Mouse (Mus musculus): ENCODE measurements around the gene Fbxl19. TPM values are rescaled to one million over a fixed set of nuclear protein-coding genes. Genes with fewer than 3 reads are reported as not detected.

Fbxl19 gene
- 0.65 TPM for polyA plus RNA-seq (2017; shearing (Covaris generic))

DNA sequence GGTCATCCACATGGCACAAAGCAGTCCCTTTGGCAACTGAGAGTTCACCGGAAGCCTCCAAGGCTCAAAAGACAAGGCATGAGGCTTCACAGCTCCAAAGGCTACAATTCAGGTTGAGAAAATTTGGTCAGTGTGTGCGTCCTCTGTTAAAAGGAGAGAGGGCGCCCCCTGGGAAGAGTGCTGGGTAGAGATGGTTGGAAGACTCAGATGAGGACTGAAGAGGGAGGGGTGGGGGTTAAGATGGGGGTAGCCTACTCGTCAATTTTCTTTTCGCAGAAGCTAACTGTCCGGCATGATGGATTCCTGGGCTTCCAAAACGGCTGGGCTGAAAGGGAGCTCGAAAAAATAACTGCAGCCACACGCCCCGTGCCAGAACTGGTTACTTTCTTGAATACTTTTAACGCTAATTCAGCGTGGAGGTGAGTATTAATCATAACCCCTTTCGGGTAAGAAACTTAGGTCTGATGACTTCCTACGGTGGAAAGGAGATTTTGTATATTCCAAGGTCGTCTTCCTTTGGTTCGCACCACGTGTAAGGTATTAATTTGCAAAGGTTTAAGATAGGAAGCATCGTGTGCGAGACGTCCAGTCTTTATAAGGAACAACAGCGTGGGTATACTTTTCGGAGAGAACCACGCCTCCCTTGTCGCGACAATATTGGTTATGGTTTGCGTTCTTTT lies at the start of gene Fbxl19:
Fbxl19 (plus strand) TSS at position 178 of the 680 bp plus-strand sequence.

DNA sequence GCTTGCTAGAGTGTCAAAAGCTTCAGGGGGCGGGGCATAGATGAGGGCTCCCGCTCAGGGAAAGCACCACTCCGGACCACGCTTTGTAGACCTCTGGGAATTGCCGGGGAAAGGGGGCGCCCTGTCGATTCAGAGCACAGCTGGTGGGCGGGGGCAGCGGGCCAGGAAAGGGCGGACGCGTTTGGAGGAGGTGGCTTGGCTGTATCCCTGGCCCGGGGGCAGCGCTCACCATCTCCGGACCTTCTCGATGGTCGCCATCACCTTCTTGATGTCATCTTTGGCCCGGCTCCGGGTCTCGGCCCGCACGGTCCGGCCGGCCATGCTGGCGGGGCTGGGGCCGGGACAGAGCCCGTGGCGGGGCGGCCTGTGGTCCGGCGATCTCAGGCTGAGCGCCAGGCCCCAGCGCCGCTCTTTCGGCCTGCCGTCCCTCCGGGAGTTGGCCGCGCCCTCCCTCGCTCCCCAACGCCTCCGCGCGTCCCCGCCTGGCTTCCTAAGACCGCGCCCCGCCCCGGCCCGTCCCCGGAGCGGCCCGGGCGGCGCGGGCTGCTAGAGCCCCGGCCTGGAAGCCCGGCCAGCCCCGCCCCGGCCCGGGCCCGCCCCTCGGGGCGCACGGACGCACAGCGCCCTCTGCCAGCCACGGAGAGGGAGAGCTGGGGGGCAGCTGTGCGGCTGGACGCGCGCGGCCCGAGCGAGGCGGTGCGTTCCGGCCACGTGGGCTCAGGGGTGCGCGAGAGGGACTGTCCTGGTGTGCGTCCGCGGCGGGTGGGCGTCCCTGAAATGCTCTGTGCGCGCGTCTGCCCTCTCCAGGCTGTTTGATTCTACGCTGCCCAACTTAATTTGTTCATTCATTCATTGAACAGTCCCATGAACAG lies 35.9 kb upstream of the Fbxl19 start, which contains the start of gene Bcl7c:
Bcl7c (minus strand) TSS at position 727 of the 872 bp plus-strand sequence.

GRCm38 (mm10) chr7:127712461-127713385 lies 31.6 kb upstream of the Fbxl19 start, which contains the start of gene Ctf1:
Ctf1 (plus strand) TSS chr7:127712736.

GRCm38 (mm10) chr7:127732066-127732465 lies 12.3 kb upstream of the Fbxl19 start, which contains the start of gene Ctf2:
Ctf2 (minus strand) TSS chr7:127732166.

GRCm38 (mm10) chr7:127769651-127770038 lies 25.3 kb downstream of the Fbxl19 start, which contains the start of gene Orai3:
Orai3 (plus strand) TSS chr7:127769815.

DNA sequence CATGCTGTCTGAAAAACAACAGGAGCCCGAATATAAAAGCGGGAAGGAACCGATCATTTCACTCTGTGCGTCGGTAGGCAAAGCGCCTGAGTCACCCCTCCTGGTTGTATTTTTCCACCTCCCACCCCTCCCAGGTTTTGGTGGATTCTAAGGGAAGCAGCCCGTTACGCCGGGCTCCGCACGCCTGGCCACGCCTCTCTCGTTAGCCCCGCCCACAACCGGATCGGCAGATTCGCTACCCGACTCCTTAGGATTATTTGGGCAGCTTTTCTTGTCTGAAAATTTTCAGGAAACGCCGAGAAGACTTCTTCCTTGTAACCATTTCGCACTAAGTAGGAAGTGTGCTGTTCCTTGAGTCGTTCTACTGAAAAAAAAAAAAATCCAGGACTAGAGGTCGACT lies 32.1 kb downstream of the Fbxl19 start, which contains the start of gene Setd1a:
Setd1a (plus strand) TSS at position 245 of the 400 bp plus-strand sequence.

GRCm38 (mm10) chr7:127785308-127785707 lies 41.0 kb downstream of the Fbxl19 start, which contains the start of gene Gm49388:
Gm49388 (plus strand) TSS chr7:127785608.

DNA sequence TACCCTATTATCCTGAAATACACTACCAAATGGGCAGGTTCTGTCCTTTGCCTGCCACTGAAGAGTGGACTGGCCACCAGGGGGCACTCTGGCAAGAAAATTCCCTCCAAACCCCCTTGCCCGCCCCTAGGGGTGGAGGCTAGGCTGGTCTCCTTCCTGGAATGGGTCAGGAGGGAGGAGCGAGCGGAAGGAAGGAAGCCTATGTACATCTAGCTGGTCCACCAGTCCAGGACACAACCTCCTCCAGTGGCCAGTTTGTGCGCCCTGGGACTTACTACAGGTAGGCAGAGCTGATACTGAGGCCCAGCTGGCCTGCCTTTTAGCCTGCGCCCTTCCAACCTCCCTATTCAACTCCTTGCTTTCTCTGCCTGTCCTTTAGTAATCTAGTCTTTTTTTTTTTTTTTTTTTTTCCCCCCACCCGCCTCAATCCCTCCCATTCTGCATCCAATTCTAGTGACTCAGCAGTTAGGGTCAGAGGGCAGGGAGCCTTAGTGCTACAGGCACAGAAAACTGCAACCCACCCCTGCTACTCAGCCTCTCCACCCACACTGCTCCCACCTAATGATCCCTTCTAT lies 56.2 kb downstream of the Fbxl19 start, which contains the start of gene Hsd3b7:
Hsd3b7 (plus strand) TSS at position 170 of the 575 bp plus-strand sequence.

Other genes with a start within 250 kb of the Fbxl19 start
- 92.2 TPM for gene Srcap, start 232.6 kb upstream of the Fbxl19 start, polyA plus RNA-seq (2017; shearing (Covaris generic))
- gene Gm42715, start 225.0 kb upstream of the Fbxl19 start, polyA plus RNA-seq (2017; shearing (Covaris generic)), result 5.2 TPM
- 10.2 TPM for gene Tmem265, start 183.2 kb upstream of the Fbxl19 start, polyA plus RNA-seq (2017; shearing (Covaris generic))
- gene Phkg2, start 171.2 kb upstream of the Fbxl19 start, polyA plus RNA-seq (2017; shearing (Covaris generic)), result 113 TPM
- gene Ccdc189, start 155.9 kb upstream of the Fbxl19 start, polyA plus RNA-seq (2017; shearing (Covaris generic)), result 0.46 TPM
- 137 TPM for gene Rnf40, start 155.8 kb upstream of the Fbxl19 start, polyA plus RNA-seq (2017; shearing (Covaris generic))
- gene Zfp629, start 128.7 kb upstream of the Fbxl19 start, polyA plus RNA-seq (2017; shearing (Covaris generic)), result 0.85 TPM
- 35.3 TPM for gene Bcl7c, start 35.6 kb upstream of the Fbxl19 start, polyA plus RNA-seq (2017; shearing (Covaris generic))
- not detected for gene Ctf1, start 31.8 kb upstream of the Fbxl19 start, polyA plus RNA-seq (2017; shearing (Covaris generic))
- gene Ctf2, start 12.4 kb upstream of the Fbxl19 start, polyA plus RNA-seq (2017; shearing (Covaris generic)), result not detected
- gene Orai3, start 25.3 kb downstream of the Fbxl19 start, polyA plus RNA-seq (2017; shearing (Covaris generic)), result 3.5 TPM
- gene Setd1a, start 32.1 kb downstream of the Fbxl19 start, polyA plus RNA-seq (2017; shearing (Covaris generic)), result 4.3 TPM
- gene Gm49388, start 41.1 kb downstream of the Fbxl19 start, polyA plus RNA-seq (2017; shearing (Covaris generic)), result not detected
- 0.75 TPM for gene Hsd3b7, start 56.1 kb downstream of the Fbxl19 start, polyA plus RNA-seq (2017; shearing (Covaris generic))
- 122 TPM for gene Stx4a, start 79.8 kb downstream of the Fbxl19 start, polyA plus RNA-seq (2017; shearing (Covaris generic))
- gene Stx1b, start 80.0 kb downstream of the Fbxl19 start, polyA plus RNA-seq (2017; shearing (Covaris generic)), result not detected
- 30.0 TPM for gene Zfp646, start 131.7 kb downstream of the Fbxl19 start, polyA plus RNA-seq (2017; shearing (Covaris generic))
- gene Zfp668, start 132.3 kb downstream of the Fbxl19 start, polyA plus RNA-seq (2017; shearing (Covaris generic)), result 13.1 TPM
- 0.73 TPM for gene Prss53, start 146.4 kb downstream of the Fbxl19 start, polyA plus RNA-seq (2017; shearing (Covaris generic))
- not detected for gene Gm21974, start 150.9 kb downstream of the Fbxl19 start, polyA plus RNA-seq (2017; shearing (Covaris generic))
- gene Vkorc1, start 151.1 kb downstream of the Fbxl19 start, polyA plus RNA-seq (2017; shearing (Covaris generic)), result 33.6 TPM
- 37.3 TPM for gene Bckdk, start 159.5 kb downstream of the Fbxl19 start, polyA plus RNA-seq (2017; shearing (Covaris generic))
- 39.5 TPM for gene Kat8, start 168.0 kb downstream of the Fbxl19 start, polyA plus RNA-seq (2017; shearing (Covaris generic))
- gene Prss8, start 185.6 kb downstream of the Fbxl19 start, polyA plus RNA-seq (2017; shearing (Covaris generic)), result not detected
- gene Prss36, start 202.2 kb downstream of the Fbxl19 start, polyA plus RNA-seq (2017; shearing (Covaris generic)), result 1.7 TPM
- 242 TPM for gene Fus, start 222.9 kb downstream of the Fbxl19 start, polyA plus RNA-seq (2017; shearing (Covaris generic))
- 94.8 TPM for gene Pycard, start 249.3 kb downstream of the Fbxl19 start, polyA plus RNA-seq (2017; shearing (Covaris generic))

Measured in naive thymus-derived CD4-positive, alpha-beta T cell, adult 5 months (primary cell).